Mouse (Mus musculus) embryonic fibroblast, embryonic 13.5 days (primary cell): Measurements from ENCODE around the gene Fam160b1.

Experiments used
- CTCF ChIP-seq: IDR thresholded peaks from 2 replicates; pipeline ENCODE4 v1.5.1; 2011; ENCODE audit warnings: mild to moderate bottlenecking, control low read depth, low read length, moderate library complexity, borderline replicate concordance; ENCODE audit not compliant: insufficient read depth
- POLR2A ChIP-seq: IDR thresholded peaks from 2 replicates; pipeline ENCODE4 v1.6.1; 2011; ENCODE audit warnings: low read depth, mild to moderate bottlenecking, control low read depth, low read length, moderate library complexity

- TF ChIP-seq POLR2A (no peak), CTCF (no peak)
Observed at GRCm38 (mm10) chr19:57343860-57344259, 16.6 kb upstream of the Fam160b1 start.
